Mouse (Mus musculus) urinary bladder, postnatal 4 days (tissue): ENCODE measurements around the gene Llph.

ENCODE experiments used
- DNase-seq, 2 experiments: peaks; one replicate each; pipeline ENCODE4 v3.0.0; 2021 to 2022; ENCODE audit warnings: low spot score in 2 of 2

Llph gene

DNA sequence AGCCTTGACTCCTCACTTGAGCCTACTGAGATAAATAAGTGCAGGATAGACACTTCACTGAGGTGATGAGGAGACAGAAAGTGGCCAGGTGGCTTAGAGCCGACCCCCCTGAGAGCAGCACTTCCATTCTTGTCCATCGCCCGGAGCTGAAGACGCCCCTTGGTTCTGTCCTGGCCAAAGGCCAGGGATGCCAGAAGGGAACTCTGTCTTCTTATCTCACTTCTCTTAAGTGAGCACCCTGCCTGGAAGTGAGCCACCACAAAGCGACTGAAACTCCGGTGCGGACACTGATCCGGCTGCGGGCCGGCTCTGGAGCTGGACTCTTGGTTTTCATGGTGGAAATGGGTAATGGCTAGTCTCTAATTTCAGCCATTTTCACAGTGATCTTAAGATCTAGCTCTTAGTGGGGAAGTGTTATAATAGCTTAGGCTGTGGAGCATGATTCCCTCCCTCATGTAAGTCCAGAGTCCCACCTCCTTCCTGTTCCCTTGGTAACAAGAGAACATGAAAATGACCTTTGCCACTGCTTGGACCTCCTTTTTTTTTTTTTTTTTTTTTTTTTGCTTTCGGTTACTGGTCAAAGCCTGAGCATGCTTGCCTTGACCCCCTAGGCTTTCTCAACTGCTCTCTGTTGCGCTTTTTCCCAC is 52.7 kb downstream of the Llph start:
- no peak for DNase-seq

- no peak for DNase-seq
Observed at GRCm38 (mm10) chr10:120280375-120280774, 53.5 kb downstream of the Llph start.

DNA sequence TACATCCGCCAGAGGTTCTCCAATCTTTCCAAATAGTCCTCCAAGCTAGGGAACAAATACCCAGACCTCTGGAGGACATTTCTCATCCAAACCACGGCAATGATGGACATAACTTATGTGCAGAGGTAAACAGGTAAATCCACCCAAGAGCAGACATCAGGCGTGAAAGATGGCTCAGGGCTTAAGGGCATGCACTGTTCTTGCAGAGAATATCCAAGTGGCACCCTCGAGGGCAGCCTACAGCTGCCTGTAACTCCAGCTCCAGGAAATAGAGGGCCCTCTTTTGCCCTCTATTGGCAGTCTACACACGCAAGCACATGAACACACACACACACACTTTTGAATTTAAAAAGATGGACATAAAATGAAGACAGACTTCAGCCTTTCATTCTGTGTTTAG is 54.8 kb downstream of the Llph start:
- DNase-seq = no peak
